ENCODE assay signal across 8 mouse cellular contexts in the genomic region with DNA sequence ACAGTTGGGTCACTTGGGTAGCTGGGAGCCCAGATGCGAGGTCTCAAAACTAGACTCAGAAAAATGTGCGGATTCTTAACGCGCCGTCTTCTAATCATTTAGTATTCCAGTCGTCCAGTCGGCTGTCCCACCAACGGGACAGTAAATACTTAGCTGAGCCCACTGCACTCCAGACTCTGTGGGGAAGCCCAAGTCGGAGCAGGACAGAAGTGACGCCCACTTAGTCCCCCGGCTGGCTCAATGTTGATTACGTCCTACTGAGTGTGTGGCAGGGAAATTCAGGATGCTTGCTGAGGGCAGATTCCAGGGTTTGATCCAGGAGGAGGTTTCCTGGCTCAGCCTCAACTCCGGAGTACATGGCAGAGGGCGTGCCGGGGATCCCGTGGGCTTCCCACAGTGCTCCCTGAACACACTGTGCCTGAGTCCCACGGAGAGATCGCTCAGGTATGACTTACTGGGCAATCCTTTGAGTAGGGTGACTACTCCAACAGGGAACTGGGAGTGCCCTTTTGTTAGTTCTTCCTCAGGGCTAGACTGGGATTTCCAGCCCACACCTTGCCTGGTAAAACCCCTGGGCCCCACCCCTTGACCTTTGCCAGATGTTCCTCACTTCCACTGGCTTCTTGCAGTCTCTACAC. TPM values are rescaled to one million over a fixed set of nuclear protein-coding genes. Genes with fewer than 3 reads are reported as not detected.
DNase-seq lines count a peak whose midpoint lies in the region; ATAC-seq and TF ChIP-seq lines count a peak whose summit lies in the region.

No protein-coding gene starts in this region.

- H3K9me3 ChIP-seq in kidney, embryonic 16.5 days (ENCODE audit: low read length) = no peaks in the 10 kb centered on the region
- no peaks in the 10 kb centered on the region for H3K9me3 ChIP-seq in midbrain, embryonic 10.5 days (replicated peaks)

- H3K36me3 ChIP-seq in kidney, embryonic 16.5 days (ENCODE audit: insufficient read depth, low read length) = no peaks in the 10 kb centered on the region
- H3K36me3 ChIP-seq in midbrain, embryonic 10.5 days = no peaks in the 10 kb centered on the region

- TF ChIP-seq CTCF in cortical plate, adult 2 months (IDR thresholded peaks at IDR 0.05; ENCODE audit: extremely low read depth, insufficient read depth, low read length) = no peak

- H3K27me3 ChIP-seq in kidney, embryonic 16.5 days (ENCODE audit: insufficient read depth, low read length) = peaks cover 9% of the 10 kb centered on the region; the same call in 1 of the 2 replicates
- H3K27me3 ChIP-seq in midbrain, embryonic 10.5 days (ENCODE audit: low read depth, poor library complexity, severe bottlenecking) = peaks cover 72% of the 10 kb centered on the region

- DNase-seq in kidney, adult 11 months = no peak
- DNase-seq in midbrain, embryonic 10.5 days (ENCODE audit: low spot score) = no peak
- no peak for DNase-seq in cerebellum, adult 9-11 months
- DNase-seq in right cerebral cortex, postnatal 10 days (ENCODE audit: low spot score in 2 of 2) = no peak
- no peak for DNase-seq in left cerebral cortex, adult 8-10 months (ENCODE audit: low spot score in 2 of 2)

- H3K9ac ChIP-seq in kidney, embryonic 16.5 days (replicated peaks; ENCODE audit: low read length) = peak overlapping the region; percentile 60

- peak overlapping the region; percentile 56 for H3K4me3 ChIP-seq in kidney, embryonic 16.5 days (ENCODE audit: low read length)
- peak overlapping the region; percentile 30 for H3K4me3 ChIP-seq in cortical plate, adult 2 months (ENCODE audit: insufficient read depth, low read length)
- peak overlapping the region; percentile 63 for H3K4me3 ChIP-seq in midbrain, embryonic 10.5 days

- 7% methylated on average over 18 of the region's 18 CpGs for WGBS in kidney, embryonic 16.5 days
- 8% methylated on average over 18 of the region's 18 CpGs for WGBS in midbrain, embryonic 10.5 days

- H3K4me2 ChIP-seq in kidney, embryonic 16.5 days (replicated peaks; ENCODE audit: low read depth, low read length) = peak overlapping the region; percentile 91

- TF ChIP-seq POLR2A in cortical plate, adult 2 months (IDR thresholded peaks at IDR 0.05; ENCODE audit: extremely low read depth, insufficient read depth, low read length) = no peak

- peak; percentile 65; the same call in 1 of the 2 replicates for ATAC-seq in kidney, embryonic 16.5 days (ENCODE audit: low FRiP score, low TSS enrichment)
- ATAC-seq in inflammation-experienced regulatory T-cells, adult 6 months = peak; percentile 8

- peaks cover 16% of the 10 kb centered on the region; the same call in 1 of the 2 replicates for H3K4me1 ChIP-seq in kidney, embryonic 16.5 days (ENCODE audit: insufficient read depth, low read length)
- peaks cover 2% of the 10 kb centered on the region; the same call in 1 of the 2 replicates for H3K4me1 ChIP-seq in cortical plate, adult 2 months (ENCODE audit: control insufficient read depth, insufficient read depth, low read length)
- peaks cover 18% of the 10 kb centered on the region for H3K4me1 ChIP-seq in midbrain, embryonic 10.5 days

- H3K27ac ChIP-seq in kidney, embryonic 16.5 days (ENCODE audit: low read length) = no peak overlapping the region
- H3K27ac ChIP-seq in cortical plate, adult 2 months (ENCODE audit: insufficient read depth, low read length) = no peak overlapping the region
- H3K27ac ChIP-seq in midbrain, embryonic 10.5 days (replicated peaks) = no peak overlapping the region

RNA-seq across cellular contexts. Expression of a gene that starts 0.5 kb away (rescaled TPM):
- polyA plus RNA-seq in kidney, embryonic 16.5 days (2015; fragmentation: Nextera tagmentation; extraction: Ambion mirVana) = 4.7 and 5.6 TPM in 2 replicates
- polyA plus RNA-seq in cortical plate, adult 2 months (2012; rRNA removed) = not detected in 2 replicates
- polyA plus RNA-seq in inflammation-experienced regulatory T-cells, adult 6 months (2017; shearing (Covaris generic)) = 10 to 100 TPM; 12.3 to 46.8 (median 34.3) TPM
- polyA plus RNA-seq in midbrain, embryonic 10.5 days (2016; fragmentation: Nextera tagmentation; extraction: Ambion mirVana) = 0.48 and 0.51 TPM in 2 replicates
- total RNA-seq in left cerebral cortex, adult 8-10 months (2022) = not detected

RNA-seq across cellular contexts. Expression of a gene that starts 4.0 kb away (rescaled TPM):
- not detected in 2 replicates for polyA plus RNA-seq in kidney, embryonic 16.5 days (2015; fragmentation: Nextera tagmentation; extraction: Ambion mirVana)
- polyA plus RNA-seq in cortical plate, adult 2 months (2012; rRNA removed) = not detected in 2 replicates
- 1 to 10 TPM in 2 of 3 experiments, under 1 TPM in 1; 0.94 to 1.7 (median 1.3) TPM for polyA plus RNA-seq in inflammation-experienced regulatory T-cells, adult 6 months (2017; shearing (Covaris generic))
- polyA plus RNA-seq in midbrain, embryonic 10.5 days (2016; fragmentation: Nextera tagmentation; extraction: Ambion mirVana) = not detected in 2 replicates
- total RNA-seq in left cerebral cortex, adult 8-10 months (2022) = not detected
